Mouse (Mus musculus) ES-E14 (cell line): Measurements from ENCODE around the gene Fbp2.
"Not testable (repeated sequence)": the region's sequence is repeated elsewhere in the genome, so short reads cannot be mapped to it uniquely, and the experiment has no call there.

ENCODE experiments used
- CHD2 ChIP-seq: IDR thresholded peaks from 2 replicates; pipeline ENCODE4 v1.6.1; 2014; ENCODE audit warnings: mild to moderate bottlenecking, low read depth, low read length, inconsistent platforms
- HCFC1 ChIP-seq: IDR thresholded peaks from 2 replicates; pipeline ENCODE4 v1.6.1; 2012; ENCODE audit warnings: low read length, inconsistent platforms, borderline replicate concordance; ENCODE audit not compliant: insufficient read depth
- MAFK ChIP-seq: IDR thresholded peaks from 2 replicates; pipeline ENCODE4 v1.6.1; 2014; ENCODE audit warnings: mild to moderate bottlenecking, low read depth, low read length, inconsistent platforms; ENCODE audit not compliant: insufficient read depth
- ZC3H11A ChIP-seq: IDR thresholded peaks from 2 replicates; pipeline ENCODE4 v1.6.1; 2012; ENCODE audit warnings: low read depth, mild to moderate bottlenecking, inconsistent platforms, low read length, borderline replicate concordance

GRCm38 (mm10) chr13:62815705-62816104, 42.5 kb downstream of the Fbp2 start:
- TF ChIP-seq HCFC1, CHD2, MAFK, ZC3H11A: not testable (repeated sequence)
